Mouse (Mus musculus): ENCODE measurements at regions not wholly inside any gene's neighbourhood (a gene's known extent, or its start where the extent isn't known, plus 50 kb on each side); places are given as distances from the start of the nearest gene placed in this dataset.

- no peaks in the 10 kb centered on the region for H3K4me1 ChIP-seq (ENCODE audit: control insufficient read depth, insufficient read depth, low read length)
- ATAC-seq (ENCODE audit: low FRiP score, low TSS enrichment) = no peak
- no peak overlapping the region for H3K4me2 ChIP-seq (replicated peaks; ENCODE audit: low read depth, low read length)
- WGBS = 84% methylated on average over 4 of the region's 4 CpGs
- H3K27me3 ChIP-seq (ENCODE audit: control insufficient read depth, insufficient read depth, low read length) = no peaks in the 10 kb centered on the region
- no peak overlapping the region for H3K4me3 ChIP-seq (ENCODE audit: low read length)
- H3K9ac ChIP-seq (ENCODE audit: low read depth, low read length) = no peak overlapping the region
- H3K27ac ChIP-seq (ENCODE audit: low read depth, low read length) = no peak overlapping the region
- no peaks in the 10 kb centered on the region for H3K9me3 ChIP-seq (ENCODE audit: control insufficient read depth, low read length)
- no peaks in the 10 kb centered on the region for H3K36me3 ChIP-seq (ENCODE audit: control insufficient read depth, insufficient read depth, low read length)
These were observed 645.1 kb downstream of the Pdha2 start for GRCm38 (mm10) chr3:140566996-140567517.

DNA sequence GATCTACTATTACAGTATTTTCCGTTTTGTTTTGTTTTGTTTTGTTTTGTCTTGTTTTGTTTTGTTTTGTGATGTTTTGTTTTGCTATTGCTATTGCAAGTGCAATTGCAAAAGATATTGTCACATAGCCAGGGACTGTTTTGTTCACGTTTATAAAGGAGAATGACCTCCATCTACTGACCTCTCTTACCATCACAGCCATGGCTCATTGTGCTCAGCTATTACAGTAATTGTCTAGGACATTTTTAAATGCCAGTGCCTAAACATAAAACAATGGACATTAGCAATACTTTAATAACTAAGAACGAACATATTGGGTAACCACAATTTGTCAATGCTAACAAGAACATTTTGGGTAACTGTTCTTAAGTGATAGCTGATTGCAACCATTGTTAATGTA is 657.4 kb downstream of the Pdha2 start:
- Histone ChIP-seq H3K4me3 (ENCODE audit: low read length) (no peak overlapping the region), H3K27me3 (ENCODE audit: control insufficient read depth, insufficient read depth, low read length) (no peaks in the 10 kb centered on the region), H3K9ac (ENCODE audit: low read depth, low read length) (no peak overlapping the region), H3K9me3 (ENCODE audit: control insufficient read depth, low read length) (no peaks in the 10 kb centered on the region), H3K4me2 (replicated peaks; ENCODE audit: low read depth, low read length) (no peak overlapping the region), H3K27ac (ENCODE audit: low read depth, low read length) (no peak overlapping the region), H3K36me3 (ENCODE audit: control insufficient read depth, insufficient read depth, low read length) (no peaks in the 10 kb centered on the region), H3K4me1 (ENCODE audit: control insufficient read depth, insufficient read depth, low read length) (no peaks in the 10 kb centered on the region)
- ATAC-seq (ENCODE audit: low FRiP score, low TSS enrichment) = no peak
- 71% methylated on average over 3 of the region's 3 CpGs for WGBS

DNA sequence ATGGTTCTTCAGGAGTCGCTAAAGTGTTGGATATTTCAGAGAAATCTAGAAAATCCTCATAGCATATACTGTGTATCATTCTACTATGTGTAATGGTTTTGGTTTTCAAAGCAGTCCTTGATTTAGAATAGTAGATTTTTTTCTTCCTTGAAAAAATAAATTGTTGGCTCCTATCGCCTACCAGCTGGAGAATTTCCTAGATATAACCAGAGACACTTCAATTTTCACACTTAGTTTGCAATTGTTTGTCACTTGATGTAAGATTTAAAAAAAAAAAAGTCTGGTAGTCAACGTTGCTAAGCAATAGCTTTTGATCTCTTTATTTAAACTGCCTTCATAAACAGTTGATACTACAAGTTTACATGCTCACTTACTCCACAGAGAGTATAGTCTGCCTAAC is 663.7 kb downstream of the Pdha2 start:
- H3K4me3 ChIP-seq (ENCODE audit: low read length) = no peak overlapping the region
- 79% methylated on average over 3 of the region's 3 CpGs for WGBS
- H3K4me2 ChIP-seq (replicated peaks; ENCODE audit: low read depth, low read length) = no peak overlapping the region
- H3K27ac ChIP-seq (ENCODE audit: low read depth, low read length) = no peak overlapping the region
- no peak overlapping the region for H3K9ac ChIP-seq (ENCODE audit: low read depth, low read length)
- no peaks in the 10 kb centered on the region for H3K27me3 ChIP-seq (ENCODE audit: control insufficient read depth, insufficient read depth, low read length)
- ATAC-seq (ENCODE audit: low FRiP score, low TSS enrichment) = no peak
- no peaks in the 10 kb centered on the region for H3K4me1 ChIP-seq (ENCODE audit: control insufficient read depth, insufficient read depth, low read length)
- H3K36me3 ChIP-seq (ENCODE audit: control insufficient read depth, insufficient read depth, low read length) = no peaks in the 10 kb centered on the region
- no peaks in the 10 kb centered on the region for H3K9me3 ChIP-seq (ENCODE audit: control insufficient read depth, low read length)

DNA sequence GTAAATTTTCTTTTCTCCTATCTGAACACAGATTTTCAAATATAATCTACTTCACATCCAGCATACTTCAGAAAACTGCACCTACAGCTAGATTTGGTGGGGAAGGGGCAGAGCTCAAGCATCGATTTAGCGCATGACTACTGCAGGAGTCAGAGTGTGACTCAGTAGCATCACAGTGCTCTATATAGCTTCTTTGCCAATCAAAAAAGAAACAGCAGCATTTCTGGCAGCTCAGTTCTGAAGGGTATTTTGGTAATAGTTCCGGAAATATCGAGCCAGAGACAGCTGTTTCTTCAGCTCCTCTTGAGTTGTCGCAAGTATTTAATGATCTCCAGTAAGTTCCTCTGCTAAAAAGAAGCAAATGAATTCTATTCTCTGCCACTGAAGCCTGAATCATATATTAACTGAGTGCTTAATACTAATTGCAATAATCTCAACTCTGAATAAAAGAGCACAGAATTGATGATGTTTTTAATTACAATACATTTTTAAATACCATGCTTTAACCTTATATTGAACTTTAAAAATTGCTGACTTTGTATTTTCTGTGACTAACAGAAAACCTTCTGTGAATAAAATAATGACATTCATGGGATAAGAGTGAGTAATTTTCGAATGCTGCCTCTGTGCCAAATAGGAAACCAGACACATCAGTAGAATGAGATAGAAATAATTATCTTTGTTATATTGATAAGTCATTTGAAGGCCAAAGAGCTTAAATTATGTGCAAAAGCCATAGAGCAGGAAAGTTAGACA is 680.2 kb downstream of the Pdha2 start:
- 88% methylated on average over 6 of the region's 6 CpGs for WGBS
- Histone ChIP-seq H3K36me3 (ENCODE audit: control insufficient read depth, insufficient read depth, low read length) (no peaks in the 10 kb centered on the region), H3K9me3 (ENCODE audit: control insufficient read depth, low read length) (no peaks in the 10 kb centered on the region), H3K27ac (ENCODE audit: low read depth, low read length) (no peak overlapping the region), H3K4me1 (ENCODE audit: control insufficient read depth, insufficient read depth, low read length) (no peaks in the 10 kb centered on the region), H3K4me2 (replicated peaks; ENCODE audit: low read depth, low read length) (no peak overlapping the region), H3K9ac (ENCODE audit: low read depth, low read length) (no peak overlapping the region), H3K4me3 (ENCODE audit: low read length) (no peak overlapping the region), H3K27me3 (ENCODE audit: control insufficient read depth, insufficient read depth, low read length) (no peaks in the 10 kb centered on the region)
- ATAC-seq (ENCODE audit: low FRiP score, low TSS enrichment) = no peak

DNA sequence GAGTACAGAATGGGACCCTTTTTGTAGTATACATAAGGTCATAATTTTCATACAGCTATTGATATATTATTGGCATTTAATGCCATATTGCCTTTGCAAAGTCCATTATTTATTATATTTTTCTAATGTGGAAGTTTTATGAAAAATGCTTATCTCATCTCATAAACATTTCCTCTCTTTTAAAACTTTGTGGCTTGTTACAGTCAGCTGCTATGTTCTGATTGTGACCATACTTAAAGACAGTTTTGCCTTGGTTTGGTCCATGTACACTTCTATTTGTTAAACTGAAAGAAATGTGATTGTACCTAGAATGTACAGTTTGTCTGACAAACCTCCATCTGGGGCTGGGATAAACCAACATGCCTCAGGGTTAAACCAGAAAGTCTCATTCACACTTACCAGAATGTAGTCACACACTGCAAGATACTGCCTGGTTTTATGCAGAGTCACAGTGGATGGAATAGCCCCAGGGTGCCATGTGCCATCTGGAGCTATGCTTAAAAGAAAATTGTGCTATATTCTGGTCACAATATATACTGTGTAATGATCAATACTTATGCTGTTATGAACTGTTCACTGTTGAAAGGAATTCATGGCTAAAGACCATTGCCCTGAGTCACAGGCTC is 690.4 kb downstream of the Pdha2 start:
- H3K36me3 ChIP-seq (ENCODE audit: control insufficient read depth, insufficient read depth, low read length) = no peaks in the 10 kb centered on the region
- H3K4me2 ChIP-seq (replicated peaks; ENCODE audit: low read depth, low read length) = no peak overlapping the region
- H3K9me3 ChIP-seq (ENCODE audit: control insufficient read depth, low read length) = no peaks in the 10 kb centered on the region
- H3K9ac ChIP-seq (ENCODE audit: low read depth, low read length) = no peak overlapping the region
- H3K4me3 ChIP-seq (ENCODE audit: low read length) = no peak overlapping the region
- no peaks in the 10 kb centered on the region for H3K4me1 ChIP-seq (ENCODE audit: control insufficient read depth, insufficient read depth, low read length)
- no peak overlapping the region for H3K27ac ChIP-seq (ENCODE audit: low read depth, low read length)
- H3K27me3 ChIP-seq (ENCODE audit: control insufficient read depth, insufficient read depth, low read length) = no peaks in the 10 kb centered on the region
- ATAC-seq (ENCODE audit: low FRiP score, low TSS enrichment) = no peak

- Histone ChIP-seq H3K4me1 (ENCODE audit: control insufficient read depth, insufficient read depth, low read length) (no peaks in the 10 kb centered on the region), H3K27me3 (ENCODE audit: control insufficient read depth, insufficient read depth, low read length) (no peaks in the 10 kb centered on the region), H3K4me2 (replicated peaks; ENCODE audit: low read depth, low read length) (no peak overlapping the region), H3K27ac (ENCODE audit: low read depth, low read length) (no peak overlapping the region), H3K9me3 (ENCODE audit: control insufficient read depth, low read length) (no peaks in the 10 kb centered on the region), H3K36me3 (ENCODE audit: control insufficient read depth, insufficient read depth, low read length) (no peaks in the 10 kb centered on the region), H3K9ac (ENCODE audit: low read depth, low read length) (no peak overlapping the region), H3K4me3 (ENCODE audit: low read length) (no peak overlapping the region)
- ATAC-seq (ENCODE audit: low FRiP score, low TSS enrichment) = no peak
These were observed 701.3 kb downstream of the Pdha2 start for GRCm38 (mm10) chr3:140510835-140511234.

DNA sequence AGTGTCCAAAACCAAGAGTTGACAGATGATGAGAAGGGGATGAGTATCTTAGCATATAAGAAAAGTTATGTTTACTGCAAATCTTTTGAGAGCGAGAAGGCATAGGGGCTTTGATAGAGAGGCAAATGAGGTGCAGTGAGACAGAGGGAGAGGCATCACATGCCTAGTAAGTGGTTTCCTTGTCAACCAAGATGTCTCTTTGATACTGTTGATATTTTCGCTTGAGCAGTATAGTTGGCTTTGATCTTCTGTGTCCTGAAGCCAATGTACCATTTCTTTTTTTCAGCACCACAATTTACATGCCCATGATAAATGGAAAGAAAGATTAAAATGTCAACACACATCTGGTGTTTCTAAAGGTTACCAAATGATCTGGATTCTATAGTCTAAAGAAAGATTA is 702.1 kb downstream of the Pdha2 start:
- H3K4me3 ChIP-seq (ENCODE audit: low read length) = no peak overlapping the region
- no peak overlapping the region for H3K9ac ChIP-seq (ENCODE audit: low read depth, low read length)
- H3K27ac ChIP-seq (ENCODE audit: low read depth, low read length) = no peak overlapping the region
- no peak for ATAC-seq (ENCODE audit: low FRiP score, low TSS enrichment)
- H3K4me1 ChIP-seq (ENCODE audit: control insufficient read depth, insufficient read depth, low read length) = no peaks in the 10 kb centered on the region
- no peaks in the 10 kb centered on the region for H3K36me3 ChIP-seq (ENCODE audit: control insufficient read depth, insufficient read depth, low read length)
- 81% methylated on average over 2 of the region's 2 CpGs for WGBS
- H3K4me2 ChIP-seq (replicated peaks; ENCODE audit: low read depth, low read length) = no peak overlapping the region
- H3K27me3 ChIP-seq (ENCODE audit: control insufficient read depth, insufficient read depth, low read length) = no peaks in the 10 kb centered on the region
- H3K9me3 ChIP-seq (ENCODE audit: control insufficient read depth, low read length) = no peaks in the 10 kb centered on the region

DNA sequence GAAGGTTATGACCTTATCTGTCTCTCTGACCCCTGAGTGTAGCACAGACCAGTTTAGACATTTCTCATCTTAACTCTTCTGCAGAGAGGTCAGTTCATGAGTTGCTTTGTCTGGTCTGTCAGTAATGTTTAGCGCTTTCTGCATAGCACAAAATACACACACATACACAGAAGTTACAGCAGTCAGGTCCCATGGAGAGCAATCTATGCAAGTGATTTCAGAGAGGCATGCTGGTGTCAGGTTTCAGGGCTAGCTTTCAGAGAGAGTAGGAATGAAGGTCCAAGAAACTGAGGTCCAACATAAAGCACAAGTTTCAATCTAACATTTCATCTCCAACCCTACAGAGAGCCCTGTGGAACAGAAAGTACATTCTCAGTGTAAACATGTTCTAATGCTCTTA is 718.0 kb downstream of the Pdha2 start:
- Histone ChIP-seq H3K4me1 (ENCODE audit: control insufficient read depth, insufficient read depth, low read length) (no peaks in the 10 kb centered on the region), H3K27ac (ENCODE audit: low read depth, low read length) (no peak overlapping the region), H3K4me2 (replicated peaks; ENCODE audit: low read depth, low read length) (no peak overlapping the region), H3K9me3 (ENCODE audit: control insufficient read depth, low read length) (no peaks in the 10 kb centered on the region), H3K4me3 (ENCODE audit: low read length) (no peak overlapping the region), H3K36me3 (ENCODE audit: control insufficient read depth, insufficient read depth, low read length) (no peaks in the 10 kb centered on the region), H3K27me3 (ENCODE audit: control insufficient read depth, insufficient read depth, low read length) (no peaks in the 10 kb centered on the region), H3K9ac (ENCODE audit: low read depth, low read length) (no peak overlapping the region)
- WGBS = 66% methylated on average over 1 of the region's 1 CpGs
- 0 out of 2 replicates have a peak, but pooled peaks have one; percentile 52 for ATAC-seq (ENCODE audit: low FRiP score, low TSS enrichment)

DNA sequence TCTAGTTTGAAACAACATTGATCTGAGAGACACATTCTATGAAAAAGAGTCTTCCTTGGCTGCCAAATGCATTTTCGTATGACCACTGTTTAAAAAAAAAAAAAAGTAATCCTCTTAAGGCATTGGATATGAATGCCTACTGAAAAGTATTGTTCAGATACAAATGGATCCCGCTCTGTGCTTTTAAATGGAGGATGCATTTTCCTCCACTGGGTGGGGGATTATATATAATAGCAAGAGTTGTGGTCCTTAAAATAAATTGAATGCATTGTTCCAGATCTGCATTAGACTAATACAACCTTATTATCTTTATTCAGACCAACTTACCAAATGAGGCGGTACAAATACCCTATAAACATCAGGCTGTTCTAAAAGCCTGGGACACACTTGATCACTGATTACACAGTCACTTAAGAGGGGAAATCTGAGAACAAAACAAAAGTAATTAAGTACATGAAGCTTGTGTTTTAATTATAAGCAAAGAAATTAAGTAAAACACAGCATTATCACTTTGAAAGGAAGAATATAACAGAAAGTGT is 734.4 kb downstream of the Pdha2 start:
- Histone ChIP-seq H3K9me3 (ENCODE audit: control insufficient read depth, low read length) (no peaks in the 10 kb centered on the region), H3K4me2 (replicated peaks; ENCODE audit: low read depth, low read length) (no peak overlapping the region), H3K4me1 (ENCODE audit: control insufficient read depth, insufficient read depth, low read length) (no peaks in the 10 kb centered on the region), H3K27me3 (ENCODE audit: control insufficient read depth, insufficient read depth, low read length) (no peaks in the 10 kb centered on the region), H3K9ac (ENCODE audit: low read depth, low read length) (no peak overlapping the region), H3K4me3 (ENCODE audit: low read length) (no peak overlapping the region), H3K36me3 (ENCODE audit: control insufficient read depth, insufficient read depth, low read length) (no peaks in the 10 kb centered on the region), H3K27ac (ENCODE audit: low read depth, low read length) (no peak overlapping the region)
- WGBS = 88% methylated on average over 3 of the region's 3 CpGs
- ATAC-seq (ENCODE audit: low FRiP score, low TSS enrichment) = no peak

Data from kidney, embryonic 14.5 days (tissue).